Mouse (Mus musculus): ENCODE results near the gene Nucb2.

DNA sequence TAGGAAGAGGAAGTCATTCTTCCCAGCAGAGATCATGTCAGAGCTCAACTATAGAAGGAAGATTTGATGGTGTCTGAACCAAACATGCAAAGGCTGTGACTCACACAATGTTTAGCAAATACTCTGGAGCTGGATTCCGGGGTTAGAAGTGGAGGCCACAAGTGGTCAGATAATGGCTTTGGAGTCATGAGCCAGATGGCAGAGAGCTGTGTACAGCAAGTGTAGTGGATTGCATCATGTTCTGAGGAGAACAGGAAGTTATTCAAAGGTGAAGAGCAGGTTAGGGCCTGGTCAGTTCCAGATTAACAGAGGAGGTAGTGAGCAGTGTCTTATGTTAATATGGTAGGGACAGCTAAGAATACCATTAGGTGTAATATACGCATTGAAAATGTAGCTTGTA lies 20.4 kb downstream of the Nucb2 start:
- no peak for TF ChIP-seq GATA1 (IDR thresholded peaks at IDR 0.05; ENCODE audit: borderline replicate concordance, low read length)
- no peak for TF ChIP-seq FLI1 (IDR thresholded peaks at IDR 0.05; ENCODE audit: low read length)

All from megakaryocyte, embryonic 14.5 days (primary cell).